Mouse (Mus musculus) hindbrain, embryonic 11.5 days (tissue): ENCODE results near the gene Pim3. TPM values are rescaled to one million over a fixed set of nuclear protein-coding genes. Genes with fewer than 3 reads are reported as not detected.

Source experiments
- ATAC-seq: fragments of 200-750 bp; cut with Nextera tagmentation; 2 replicates; pipeline ENCODE4 v1.8.0; 2017; ENCODE audit warnings: mild to moderate bottlenecking, moderate TSS enrichment, moderate library complexity; ENCODE audit not compliant: low FRiP score
- DNase-seq: peaks from one replicate; pipeline ENCODE4 v3.0.0-alpha.2; 2015; ENCODE audit warnings: low spot score
- H3K27ac ChIP-seq: fragments of 300-500 bp; sonication (generic); 2 replicates; pipeline ENCODE4 v1.5.1; 2014; ENCODE audit warnings: mild to moderate bottlenecking, low read depth, low read length
- H3K27me3 ChIP-seq: fragments of 300-500 bp; sonication (generic); 2 replicates; pipeline ENCODE4 v1.6.1; 2014; ENCODE audit warnings: mild to moderate bottlenecking, low read length, moderate library complexity, mixed read lengths; ENCODE audit not compliant: control insufficient read depth, insufficient read depth
- H3K36me3 ChIP-seq: fragments of 300-500 bp; sonication (generic); 2 replicates; pipeline ENCODE4 v1.6.1; 2014; ENCODE audit warnings: mild to moderate bottlenecking, low read length, moderate library complexity, mixed read lengths; ENCODE audit not compliant: control insufficient read depth, insufficient read depth
- H3K4me1 ChIP-seq: fragments of 300-500 bp; sonication (generic); replicated peaks from 2 replicates; pipeline ENCODE4 v1.6.1; 2014; ENCODE audit warnings: low read length, mixed read lengths; ENCODE audit not compliant: control insufficient read depth, insufficient read depth
- H3K4me2 ChIP-seq: fragments of 300-500 bp; sonication (generic); replicated peaks from 2 replicates; pipeline ENCODE4 v1.6.1; 2014; ENCODE audit warnings: mild to moderate bottlenecking, low read depth, low read length
- H3K4me3 ChIP-seq: fragments of 300-500 bp; sonication (generic); 2 replicates; pipeline ENCODE4 v1.5.1; 2014; ENCODE audit warnings: low read depth, low read length
- H3K9ac ChIP-seq: fragments of 300-500 bp; sonication (generic); 2 replicates; pipeline ENCODE4 v1.6.1; 2014; ENCODE audit warnings: low read depth, low read length
- H3K9me3 ChIP-seq: fragments of 300-500 bp; sonication (generic); 2 replicates; pipeline ENCODE4 v1.6.1; 2016; ENCODE audit warnings: low read length; ENCODE audit not compliant: control insufficient read depth
- WGBS: fragments of 180-500 bp; shearing (Covaris S2); extraction: QIAGEN DNeasy Blood & Tissue Kit; methylation state at CpG from one replicate; pipeline ENCODE4 v1.1.7; 2014; 5-methylcytosine and 5-hydroxymethylcytosine counted together
- polyA plus RNA-seq: library from polyadenylated mRNA; unstranded; fragments of >200 nt; fragmentation: Nextera tagmentation; extraction: Ambion mirVana; gene quantifications from 2 replicates; pipeline ENCODE4 v1.2.1, GENCODE M21; 2014

The Pim3 gene
- polyA plus RNA-seq, 1 experiment from 2014 or later, result 31.6 TPM

DNA sequence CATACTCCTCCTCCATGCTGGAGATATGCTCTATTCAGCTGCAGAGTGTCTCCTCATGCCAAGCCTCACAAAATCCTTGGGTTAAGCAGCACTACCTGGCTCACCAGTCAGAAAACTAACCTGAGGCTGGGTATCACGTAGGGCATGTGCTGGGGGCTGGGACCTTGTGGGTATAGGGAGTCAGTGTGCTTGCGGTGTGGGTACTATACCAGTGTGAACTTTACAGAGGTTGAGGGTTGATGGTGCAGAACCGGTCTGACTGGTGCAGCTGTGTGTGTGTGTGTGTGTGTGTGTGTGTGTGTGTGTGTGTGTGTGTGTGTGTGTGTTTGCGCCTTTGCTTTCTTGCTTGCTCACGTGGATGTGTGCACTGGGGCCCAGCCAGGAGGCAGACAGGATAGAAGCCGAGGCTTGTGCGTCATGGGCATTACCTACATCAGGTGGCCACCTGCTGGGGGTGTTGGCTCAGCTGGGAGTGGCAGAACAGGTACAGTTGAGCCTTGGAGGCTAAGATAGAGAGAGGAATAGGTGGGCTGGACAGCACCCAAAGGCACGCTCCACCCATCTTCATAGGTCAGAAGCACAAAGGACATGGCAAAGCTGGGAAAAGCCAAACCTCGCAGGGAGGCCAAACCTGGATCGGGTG lies 10.4 kb upstream of the Pim3 start:
- 90% methylated on average over 10 of the region's 10 CpGs for WGBS
- Histone ChIP-seq H3K36me3 (no peaks in the 10 kb centered on the region), H3K27me3 (no peaks in the 10 kb centered on the region), H3K4me1 (no peaks in the 10 kb centered on the region), H3K4me2 (no peak overlapping the region), H3K9me3 (no peaks in the 10 kb centered on the region), H3K27ac (no peak overlapping the region), H3K9ac (no peak overlapping the region), H3K4me3 (no peak overlapping the region)
- ATAC-seq, result no peak
- no peak for DNase-seq

- no peak overlapping the region for H3K4me3 ChIP-seq
- WGBS, result 86% methylated on average over 9 of the region's 9 CpGs
These were observed 8.9 kb upstream of the Pim3 start for GRCm38 (mm10) chr15:88853106-88853505.

DNA sequence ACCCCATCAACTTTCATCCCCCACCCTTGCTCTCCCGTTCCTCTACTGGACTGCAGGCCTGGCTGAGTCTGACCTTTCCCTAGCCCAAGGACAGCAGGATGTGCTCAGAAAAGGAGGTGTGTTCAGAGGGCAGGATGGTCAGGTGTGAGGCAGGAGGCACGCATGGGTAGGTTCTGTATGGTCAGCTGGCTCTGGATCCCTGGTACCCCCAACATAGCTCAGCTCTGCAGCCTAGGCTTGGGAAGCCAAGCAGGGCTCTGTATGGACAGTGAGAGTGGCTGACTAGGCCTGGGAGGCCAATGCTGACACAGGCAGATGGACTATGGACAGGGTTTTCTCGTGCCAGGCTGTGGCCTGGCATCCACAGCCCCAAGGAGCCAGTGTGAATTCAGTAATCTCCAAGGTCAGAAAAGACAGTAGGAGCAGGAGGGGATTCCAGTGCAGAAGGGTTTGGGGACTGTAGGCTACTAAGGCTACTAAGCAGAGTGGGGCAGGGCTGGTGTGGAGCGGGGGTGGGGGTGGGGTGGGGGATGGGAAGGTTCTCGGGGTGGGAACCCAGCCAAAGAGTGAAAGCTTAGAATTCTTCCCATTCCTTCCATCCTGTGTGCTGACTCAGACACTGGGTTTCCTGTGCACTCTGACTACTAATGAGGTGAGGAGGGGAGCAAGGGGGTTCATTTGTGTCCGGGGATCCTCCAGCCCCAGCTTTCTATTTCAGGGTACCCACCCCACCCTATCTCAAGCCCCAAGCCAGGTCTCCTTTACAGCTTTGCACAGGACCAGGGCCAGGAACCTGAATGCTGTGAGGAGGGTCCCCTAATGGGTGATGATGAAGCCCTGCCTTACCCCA lies 7.6 kb upstream of the Pim3 start:
- 71% methylated on average over 6 of the region's 6 CpGs for WGBS
- Histone ChIP-seq H3K36me3 (no peaks in the 10 kb centered on the region), H3K4me2 (no peak overlapping the region)

More at GRCm38 (mm10) chr15:88853106-88853505, 8.9 kb upstream of the Pim3 start:
- H3K4me1 ChIP-seq, result no peaks in the 10 kb centered on the region
- H3K36me3 ChIP-seq, result no peaks in the 10 kb centered on the region
- DNase-seq (no peak), ATAC-seq (no peak)
- H3K27me3 ChIP-seq, result no peaks in the 10 kb centered on the region
- H3K4me2 ChIP-seq, result no peak overlapping the region
- H3K9ac ChIP-seq, result no peak overlapping the region
- no peaks in the 10 kb centered on the region for H3K9me3 ChIP-seq
- H3K27ac ChIP-seq, result no peak overlapping the region

GRCm38 (mm10) chr15:88854969-88855830 lies 6.8 kb upstream of the Pim3 start:
- WGBS, result 78% methylated on average over 15 of the region's 15 CpGs
- Histone ChIP-seq H3K27ac (no peak overlapping the region), H3K9me3 (no peaks in the 10 kb centered on the region), H3K4me1 (no peaks in the 10 kb centered on the region), H3K4me2 (no peak overlapping the region), H3K36me3 (no peaks in the 10 kb centered on the region), H3K9ac (no peak overlapping the region), H3K4me3 (no peak overlapping the region), H3K27me3 (no peaks in the 10 kb centered on the region)
- DNase-seq (no peak), ATAC-seq (no peak)

More for the DNA sequence above, 7.6 kb upstream of the Pim3 start:
- Histone ChIP-seq H3K9me3 (no peaks in the 10 kb centered on the region), H3K4me3 (no peak overlapping the region), H3K27me3 (no peaks in the 10 kb centered on the region), H3K9ac (no peak overlapping the region), H3K27ac (0 out of 2 replicates have a peak overlapping the region, but pooled peaks have one; percentile 24), H3K4me1 (no peaks in the 10 kb centered on the region)
- ATAC-seq, result no peak
- DNase-seq, result no peak

GRCm38 (mm10) chr15:88855896-88856417 lies 6.0 kb upstream of the Pim3 start:
- no peaks in the 10 kb centered on the region for H3K9me3 ChIP-seq
- H3K27me3 ChIP-seq, result no peaks in the 10 kb centered on the region
- H3K36me3 ChIP-seq, result no peaks in the 10 kb centered on the region
- ATAC-seq (no peak), DNase-seq (no peak)
- no peaks in the 10 kb centered on the region for H3K4me1 ChIP-seq
- H3K4me2 ChIP-seq, result no peak overlapping the region
- no peak overlapping the region for H3K4me3 ChIP-seq
- no peak overlapping the region for H3K27ac ChIP-seq
- 79% methylated on average over 6 of the region's 6 CpGs for WGBS
- no peak overlapping the region for H3K9ac ChIP-seq

DNA sequence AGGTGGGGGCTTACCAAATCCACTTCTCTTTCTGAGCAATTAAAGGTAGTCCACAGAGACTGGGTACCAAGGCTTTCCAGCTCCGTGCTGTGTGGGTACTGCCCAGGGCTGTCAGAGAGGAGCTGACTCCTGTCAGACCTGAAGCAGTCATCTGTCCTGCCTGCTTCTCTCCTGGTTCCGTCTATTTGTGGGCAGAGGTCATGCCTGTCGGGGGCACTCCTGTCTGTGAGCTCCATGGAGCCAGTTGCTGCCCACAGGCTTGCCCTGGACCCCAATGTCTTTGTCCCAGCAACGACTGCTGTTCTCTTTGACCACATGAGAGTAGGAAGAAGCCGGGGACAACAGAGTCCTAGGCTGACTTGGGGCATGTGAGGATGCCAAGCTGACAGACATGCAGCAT lies 5.4 kb upstream of the Pim3 start:
- no peaks in the 10 kb centered on the region for H3K9me3 ChIP-seq
- no peaks in the 10 kb centered on the region for H3K36me3 ChIP-seq
- H3K27ac ChIP-seq, result no peak overlapping the region
- 78% methylated on average over 5 of the region's 5 CpGs for WGBS
- no peak overlapping the region for H3K4me3 ChIP-seq
- H3K4me2 ChIP-seq, result no peak overlapping the region
- H3K27me3 ChIP-seq, result no peaks in the 10 kb centered on the region
- ATAC-seq (no peak), DNase-seq (no peak)
- H3K9ac ChIP-seq, result no peak overlapping the region
- H3K4me1 ChIP-seq, result no peaks in the 10 kb centered on the region

DNA sequence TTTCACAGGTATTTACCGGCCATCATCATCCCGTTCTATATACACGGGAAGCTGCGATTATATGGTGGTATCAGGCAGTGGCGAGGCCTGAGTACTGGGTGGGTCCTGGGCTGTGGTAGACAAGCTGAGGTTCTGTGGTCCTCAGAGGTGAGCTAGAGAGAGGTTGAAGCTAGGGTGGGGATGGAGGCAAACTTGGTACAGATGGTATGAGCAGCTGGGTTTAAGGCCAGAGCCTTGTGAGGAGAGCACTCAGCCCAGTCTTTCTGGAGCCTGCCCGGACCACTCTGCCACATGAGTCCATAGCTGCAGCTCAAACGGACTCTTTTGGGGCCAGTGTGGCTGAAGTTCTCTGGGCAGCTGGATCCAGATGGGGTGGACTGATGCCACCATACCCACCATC lies 4.6 kb upstream of the Pim3 start:
- H3K9ac ChIP-seq, result no peak overlapping the region
- no peak overlapping the region for H3K4me2 ChIP-seq
- WGBS, result 87% methylated on average over 7 of the region's 7 CpGs
- no peaks in the 10 kb centered on the region for H3K4me1 ChIP-seq
- no peak overlapping the region for H3K4me3 ChIP-seq
- no peak overlapping the region for H3K27ac ChIP-seq
- H3K36me3 ChIP-seq, result no peaks in the 10 kb centered on the region
- no peaks in the 10 kb centered on the region for H3K9me3 ChIP-seq
- DNase-seq, result no peak
- no peaks in the 10 kb centered on the region for H3K27me3 ChIP-seq
- no peak for ATAC-seq

DNA sequence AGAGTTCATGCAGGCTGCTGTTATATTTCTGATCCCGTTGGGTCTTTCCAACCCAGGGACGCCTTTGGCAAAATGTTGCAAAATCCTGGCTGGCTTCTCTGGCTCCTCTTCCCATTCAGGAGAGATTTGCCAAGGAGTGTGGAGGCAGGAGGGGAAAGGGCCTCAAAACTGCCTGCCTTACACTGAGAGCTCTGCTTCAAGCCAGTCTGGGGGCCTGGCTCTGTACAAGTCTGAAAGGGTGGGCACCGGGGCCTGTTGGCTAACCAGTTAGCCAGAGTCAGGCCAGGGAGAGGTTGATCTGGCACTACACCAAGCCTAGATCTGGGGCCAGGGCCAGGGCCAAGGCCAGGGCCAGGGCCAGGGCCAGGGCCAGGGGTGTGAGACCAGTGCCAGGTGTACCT lies 3.8 kb upstream of the Pim3 start:
- no peaks in the 10 kb centered on the region for H3K9me3 ChIP-seq
- no peaks in the 10 kb centered on the region for H3K27me3 ChIP-seq
- H3K4me2 ChIP-seq, result no peak overlapping the region
- no peak for ATAC-seq
- H3K4me3 ChIP-seq, result no peak overlapping the region
- no peak overlapping the region for H3K9ac ChIP-seq
- no peak for DNase-seq
- no peaks in the 10 kb centered on the region for H3K36me3 ChIP-seq
- no peaks in the 10 kb centered on the region for H3K4me1 ChIP-seq
- no peak overlapping the region for H3K27ac ChIP-seq
- WGBS, result 96% methylated on average over 3 of the region's 3 CpGs
